Mouse (Mus musculus): ENCODE measurements around the gene Ywhab.

GRCm38 (mm10) chr2:164007547-164007946, 12.8 kb downstream of the Ywhab start:
- no peak for TF ChIP-seq CTCF (IDR thresholded peaks at IDR 0.05)
- no peak for TF ChIP-seq POLR2A (IDR thresholded peaks at IDR 0.05; ENCODE audit: insufficient read depth, low read depth, low read length)
